Mouse (Mus musculus): ENCODE results near the gene Snrnp25. TPM values are rescaled to one million over a fixed set of nuclear protein-coding genes. Genes with fewer than 3 reads are reported as not detected.
"Not testable (repeated sequence)": the region's sequence is repeated elsewhere in the genome, so short reads cannot be mapped to it uniquely, and the experiment has no call there.

Snrnp25 gene
- polyA plus RNA-seq, 1 experiment from 2014 or later: 49.9 TPM

DNA sequence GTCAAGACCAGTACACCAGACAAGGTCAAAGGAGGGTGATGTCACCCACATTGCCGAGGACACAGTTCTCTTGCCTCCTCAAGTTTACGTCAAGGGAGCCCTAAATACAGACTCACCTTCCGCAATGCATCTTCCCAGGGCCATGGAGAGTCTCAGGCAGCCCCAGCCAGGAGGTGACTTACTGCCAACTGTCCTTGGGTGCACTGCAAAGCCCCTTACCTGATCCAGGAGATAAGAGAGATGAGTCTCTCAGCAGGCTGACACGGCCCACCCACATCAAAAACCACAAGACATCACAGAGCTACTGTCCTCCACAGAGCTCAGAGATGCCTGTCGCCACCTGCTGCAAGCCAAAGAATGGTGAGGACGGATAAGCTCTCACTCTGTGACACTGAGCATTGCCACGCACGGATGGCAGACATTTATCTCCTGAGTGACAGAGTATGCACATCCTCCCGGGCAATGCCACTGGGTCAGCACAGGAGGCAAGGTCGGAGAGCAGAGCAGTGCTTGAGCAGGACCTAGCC, 5.1 kb upstream of the Snrnp25 start, which contains the start of gene Il9r:
Il9r (minus strand) TSS at position 205 of the 527 bp plus-strand sequence.
- Histone ChIP-seq H3K9ac (no peak within 1 kb of the TSS), H3K4me2 (replicated peaks) (no peak within 1 kb of the TSS), H3K9me3 (ENCODE audit: control insufficient read depth, low read length) (no peaks in the 10 kb centered on the region), H3K4me3 (replicated peaks; ENCODE audit: low read length) (no peak within 1 kb of the TSS), H3K4me1 (replicated peaks; ENCODE audit: control insufficient read depth, insufficient read depth, low read length) (peaks cover 6% of the 10 kb centered on the region; the same call in 1 of the 2 replicates), H3K27ac (no peak within 1 kb of the TSS), H3K27me3 (ENCODE audit: control insufficient read depth, insufficient read depth, low read length) (no peaks in the 10 kb centered on the region), H3K36me3 (replicated peaks; ENCODE audit: control insufficient read depth, insufficient read depth) (no peaks in the 10 kb centered on the region)
- no peak for DNase-seq (ENCODE audit: low spot score)
- ATAC-seq (ENCODE audit: low FRiP score): no peak
- 71% methylated on average over 10 of the region's 10 CpGs for WGBS

DNA sequence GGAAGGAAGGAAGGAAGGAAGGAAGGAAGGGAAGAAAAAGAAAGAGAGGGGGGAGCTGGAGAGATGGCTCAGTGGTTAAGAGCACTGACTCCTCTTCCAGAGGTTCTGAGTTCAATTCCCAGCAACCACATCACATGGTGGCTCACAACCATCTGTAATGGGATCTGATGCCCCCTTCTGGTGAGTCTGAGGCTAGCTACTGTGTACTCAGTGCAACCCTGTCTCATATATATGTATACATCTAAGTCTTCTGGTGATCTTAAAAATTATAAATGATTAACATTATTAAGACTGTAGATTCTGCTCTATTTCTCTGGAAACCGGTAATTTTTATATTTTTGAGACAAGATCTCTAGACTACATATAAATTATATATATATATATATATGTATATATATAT, 4.2 kb upstream of the Snrnp25 start:
- not testable (repeated sequence) for H3K9ac ChIP-seq; H3K4me3 ChIP-seq (replicated peaks; ENCODE audit: low read length); ATAC-seq (ENCODE audit: low FRiP score); H3K27ac ChIP-seq; H3K4me2 ChIP-seq (replicated peaks); H3K9me3 ChIP-seq (ENCODE audit: control insufficient read depth, low read length); H3K27me3 ChIP-seq (ENCODE audit: control insufficient read depth, insufficient read depth, low read length); H3K36me3 ChIP-seq (replicated peaks; ENCODE audit: control insufficient read depth, insufficient read depth); DNase-seq (ENCODE audit: low spot score)
- peaks cover 11% of the 10 kb centered on the region; the same call in 1 of the 2 replicates for H3K4me1 ChIP-seq (replicated peaks; ENCODE audit: control insufficient read depth, insufficient read depth, low read length)
- WGBS: 63% methylated on average over 1 of the region's 1 CpGs

GRCm38 (mm10) chr11:32201922-32202685, 3.1 kb upstream of the Snrnp25 start:
- ATAC-seq (ENCODE audit: low FRiP score) (no peak), DNase-seq (ENCODE audit: low spot score) (no peak)
- 85% methylated on average over 11 of the region's 11 CpGs for WGBS
- H3K9me3 ChIP-seq (ENCODE audit: control insufficient read depth, low read length): no peaks in the 10 kb centered on the region
- H3K27me3 ChIP-seq (ENCODE audit: control insufficient read depth, insufficient read depth, low read length): no peaks in the 10 kb centered on the region
- H3K4me2 ChIP-seq (replicated peaks): no peak overlapping the region
- no peak overlapping the region for H3K27ac ChIP-seq
- H3K4me3 ChIP-seq (replicated peaks; ENCODE audit: low read length): no peak overlapping the region
- H3K9ac ChIP-seq: no peak overlapping the region
- peaks cover 12% of the 10 kb centered on the region; the same call in 1 of the 2 replicates for H3K4me1 ChIP-seq (replicated peaks; ENCODE audit: control insufficient read depth, insufficient read depth, low read length)
- no peaks in the 10 kb centered on the region for H3K36me3 ChIP-seq (replicated peaks; ENCODE audit: control insufficient read depth, insufficient read depth)

- 91% methylated on average over 9 of the region's 9 CpGs for WGBS
- no peak for ATAC-seq (ENCODE audit: low FRiP score)
- Histone ChIP-seq H3K27me3 (ENCODE audit: control insufficient read depth, insufficient read depth, low read length) (no peaks in the 10 kb centered on the region), H3K27ac (no peak overlapping the region), H3K4me2 (replicated peaks) (no peak overlapping the region), H3K4me3 (replicated peaks; ENCODE audit: low read length) (no peak overlapping the region), H3K9ac (no peak overlapping the region), H3K9me3 (ENCODE audit: control insufficient read depth, low read length) (no peaks in the 10 kb centered on the region), H3K36me3 (replicated peaks; ENCODE audit: control insufficient read depth, insufficient read depth) (peaks cover 27% of the 10 kb centered on the region), H3K4me1 (replicated peaks; ENCODE audit: control insufficient read depth, insufficient read depth, low read length) (peaks cover 5% of the 10 kb centered on the region; the same call in 1 of the 2 replicates)
- DNase-seq (ENCODE audit: low spot score): no peak
Measured at GRCm38 (mm10) chr11:32210623-32211022, 5.4 kb downstream of the Snrnp25 start.

DNA sequence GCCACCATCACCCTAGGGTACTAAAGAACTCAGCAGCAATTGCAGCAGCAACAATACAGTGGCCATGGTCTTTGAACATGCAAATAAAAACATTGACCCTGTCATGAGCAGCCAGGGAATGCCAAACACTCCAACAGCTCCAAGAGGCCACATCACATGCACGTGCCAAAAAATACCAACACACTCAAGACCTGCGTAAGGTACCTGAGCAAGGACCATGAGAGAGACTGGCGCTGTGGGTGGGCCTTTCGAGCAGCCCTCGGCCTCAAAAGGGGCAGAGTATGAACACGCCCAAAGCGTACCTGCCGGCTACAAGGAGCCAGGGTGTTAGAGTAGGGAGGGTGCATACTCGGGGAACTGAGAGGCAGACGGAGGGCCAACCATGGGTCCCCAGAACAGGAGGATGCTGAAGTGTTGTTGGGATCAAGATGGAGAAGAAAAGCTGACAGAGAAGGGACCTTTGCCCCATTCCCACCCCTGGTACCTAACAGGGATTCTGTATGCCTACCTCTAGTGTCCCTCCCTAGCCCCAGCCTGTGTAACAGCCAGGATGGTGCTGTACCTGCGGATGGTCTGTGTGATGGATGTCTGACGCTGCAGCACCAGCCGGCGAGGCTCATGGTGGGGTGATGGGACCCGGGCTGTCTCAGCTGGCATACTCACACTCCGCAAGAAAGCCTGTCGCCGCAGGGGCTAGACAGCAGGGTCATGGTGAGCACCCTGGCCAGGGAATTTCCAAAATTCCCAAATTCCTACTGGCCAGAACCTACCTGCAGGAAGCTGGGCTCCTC, 10.4 kb downstream of the Snrnp25 start:
- H3K9me3 ChIP-seq (ENCODE audit: control insufficient read depth, low read length): no peaks in the 10 kb centered on the region
- no peak overlapping the region for H3K4me2 ChIP-seq (replicated peaks)
- 0 out of 2 replicates have a peak, but pooled peaks cover 2% of the 10 kb centered on the region for H3K36me3 ChIP-seq (replicated peaks; ENCODE audit: control insufficient read depth, insufficient read depth)
- H3K9ac ChIP-seq: no peak overlapping the region
- no peaks in the 10 kb centered on the region for H3K27me3 ChIP-seq (ENCODE audit: control insufficient read depth, insufficient read depth, low read length)
- no peak overlapping the region for H3K4me3 ChIP-seq (replicated peaks; ENCODE audit: low read length)
- H3K4me1 ChIP-seq (replicated peaks; ENCODE audit: control insufficient read depth, insufficient read depth, low read length): 0 out of 2 replicates have a peak, but pooled peaks cover 8% of the 10 kb centered on the region
- ATAC-seq (ENCODE audit: low FRiP score) (no peak), DNase-seq (ENCODE audit: low spot score) (no peak)
- 94% methylated on average over 18 of the region's 18 CpGs for WGBS
- H3K27ac ChIP-seq: no peak overlapping the region

- 21% methylated on average over 8 of the region's 8 CpGs for WGBS
- Histone ChIP-seq H3K4me3 (replicated peaks; ENCODE audit: low read length) (no peak overlapping the region), H3K4me1 (replicated peaks; ENCODE audit: control insufficient read depth, insufficient read depth, low read length) (0 out of 2 replicates have a peak, but pooled peaks cover 8% of the 10 kb centered on the region), H3K27me3 (ENCODE audit: control insufficient read depth, insufficient read depth, low read length) (peaks cover 6% of the 10 kb centered on the region; the same call in 1 of the 2 replicates), H3K4me2 (replicated peaks) (no peak overlapping the region), H3K27ac (no peak overlapping the region), H3K9me3 (ENCODE audit: control insufficient read depth, low read length) (no peaks in the 10 kb centered on the region), H3K36me3 (replicated peaks; ENCODE audit: control insufficient read depth, insufficient read depth) (no peaks in the 10 kb centered on the region), H3K9ac (no peak overlapping the region)
- ATAC-seq (ENCODE audit: low FRiP score) (no peak), DNase-seq (ENCODE audit: low spot score) (peak; percentile 86)
Measured at GRCm38 (mm10) chr11:32216851-32217250, 11.6 kb downstream of the Snrnp25 start.

- Histone ChIP-seq H3K4me1 (replicated peaks; ENCODE audit: control insufficient read depth, insufficient read depth, low read length) (peaks cover 16% of the 10 kb centered on the region), H3K9me3 (ENCODE audit: control insufficient read depth, low read length) (no peaks in the 10 kb centered on the region), H3K27ac (no peak overlapping the region), H3K27me3 (ENCODE audit: control insufficient read depth, insufficient read depth, low read length) (peaks cover 19% of the 10 kb centered on the region), H3K4me3 (replicated peaks; ENCODE audit: low read length) (no peak overlapping the region), H3K36me3 (replicated peaks; ENCODE audit: control insufficient read depth, insufficient read depth) (no peaks in the 10 kb centered on the region), H3K4me2 (replicated peaks) (peak overlapping the region; percentile 6; the same call in 1 of the 2 replicates), H3K9ac (no peak overlapping the region)
- 46% methylated on average over 6 of the region's 6 CpGs for WGBS
- ATAC-seq (ENCODE audit: low FRiP score): no peak
- DNase-seq (ENCODE audit: low spot score): no peak
Measured at GRCm38 (mm10) chr11:32218501-32219050, 13.4 kb downstream of the Snrnp25 start.

GRCm38 (mm10) chr11:32219287-32219686, 14.1 kb downstream of the Snrnp25 start:
- no peak overlapping the region for H3K27ac ChIP-seq
- H3K9ac ChIP-seq: no peak overlapping the region
- H3K36me3 ChIP-seq (replicated peaks; ENCODE audit: control insufficient read depth, insufficient read depth): no peaks in the 10 kb centered on the region
- no peaks in the 10 kb centered on the region for H3K9me3 ChIP-seq (ENCODE audit: control insufficient read depth, low read length)
- H3K27me3 ChIP-seq (ENCODE audit: control insufficient read depth, insufficient read depth, low read length): peaks cover 26% of the 10 kb centered on the region
- 93% methylated on average over 10 of the region's 10 CpGs for WGBS
- ATAC-seq (ENCODE audit: low FRiP score) (no peak), DNase-seq (ENCODE audit: low spot score) (no peak)
- H3K4me2 ChIP-seq (replicated peaks): 0 out of 2 replicates have a peak overlapping the region, but pooled peaks have one; percentile 7
- H3K4me1 ChIP-seq (replicated peaks; ENCODE audit: control insufficient read depth, insufficient read depth, low read length): peaks cover 16% of the 10 kb centered on the region
- H3K4me3 ChIP-seq (replicated peaks; ENCODE audit: low read length): no peak overlapping the region

All from hindbrain, embryonic 14.5 days (tissue).